Mouse (Mus musculus) right cerebral cortex, postnatal 10 days (tissue): ENCODE measurements at regions not wholly inside any gene's neighbourhood (a gene's known extent, or its start where the extent isn't known, plus 50 kb on each side); places are given as distances from the start of the nearest gene placed in this dataset.

Experiments used
- DNase-seq, 2 experiments: peaks; one replicate each; pipeline ENCODE4 v3.0.0; 2021; ENCODE audit warnings: low spot score in 2 of 2

- DNase-seq: no peak
These were observed 190.2 kb upstream of the Cxcr4 start for GRCm38 (mm10) chr1:128782286-128782685.

- no peak for DNase-seq
These were observed 189.8 kb upstream of the Cxcr4 start for GRCm38 (mm10) chr1:128781871-128782270.

DNA sequence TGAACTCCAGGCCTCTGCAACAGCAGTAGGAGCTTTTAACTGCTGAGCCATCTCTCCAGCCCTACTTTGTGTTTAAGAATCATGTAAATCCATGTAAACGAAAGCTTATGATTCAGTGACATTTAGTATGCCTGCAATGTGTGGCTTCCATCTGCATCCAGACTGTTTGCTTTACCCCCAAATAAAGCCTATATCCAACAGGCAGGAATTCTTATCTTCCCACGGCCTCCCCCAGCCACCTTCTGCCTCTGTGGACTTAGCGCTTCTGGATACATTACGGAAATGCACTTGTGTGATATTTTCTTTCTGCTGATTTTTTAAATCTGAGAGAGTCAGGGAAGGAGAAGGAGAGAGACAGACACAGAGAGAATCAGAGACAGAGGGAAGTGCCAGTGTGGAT is 189.2 kb upstream of the Cxcr4 start:
- DNase-seq: no peak

DNA sequence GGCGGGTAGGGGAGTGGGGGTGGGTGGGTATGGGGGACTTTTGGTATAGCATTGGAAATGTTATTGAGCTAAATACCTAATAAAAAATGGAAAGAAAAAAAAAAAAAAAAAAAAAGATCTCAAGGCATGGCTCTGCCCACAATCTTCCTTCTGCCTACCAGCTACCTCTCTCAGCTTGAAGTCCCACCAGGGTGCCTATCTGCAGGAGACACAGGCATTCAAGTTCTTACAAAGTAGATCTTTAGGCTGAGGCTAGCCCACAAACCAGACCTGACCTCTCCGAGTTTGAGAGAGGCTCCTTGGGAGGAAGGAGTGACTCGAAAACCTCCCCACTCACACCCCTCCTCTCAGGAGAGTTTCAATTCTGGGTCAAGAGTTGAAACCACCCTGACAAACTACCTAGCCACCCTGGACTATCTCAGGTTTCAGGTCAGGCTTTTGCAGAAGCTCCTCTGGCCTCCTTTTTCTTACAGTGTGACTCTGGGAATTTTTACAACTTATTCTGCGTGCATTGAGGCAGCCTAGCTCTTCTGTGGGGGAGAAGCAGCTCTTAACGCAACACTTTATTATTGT is 187.6 kb upstream of the Cxcr4 start:
- no peak for DNase-seq

GRCm38 (mm10) chr1:128772440-128772839 is 180.3 kb upstream of the Cxcr4 start:
- DNase-seq: no peak

DNA sequence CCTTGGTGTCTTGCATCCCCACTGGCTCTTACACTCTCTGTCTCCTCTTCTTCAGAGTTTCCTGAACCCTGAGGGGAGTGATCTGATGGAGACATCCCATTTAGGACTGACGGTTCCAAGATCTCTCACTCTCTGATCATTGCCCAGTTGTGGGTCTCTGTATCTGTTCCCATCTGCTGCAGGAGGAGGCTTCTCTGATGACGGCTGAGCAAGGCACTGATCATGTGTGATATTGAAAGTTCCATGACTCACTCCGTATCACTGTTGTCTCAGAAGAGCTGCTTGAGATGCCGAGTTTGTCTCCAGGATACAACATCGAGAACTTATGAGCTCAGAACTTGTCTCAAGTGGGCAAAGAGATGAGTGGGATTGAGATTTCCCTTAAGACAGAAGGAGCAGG is 178.7 kb upstream of the Cxcr4 start:
- DNase-seq: no peak

DNA sequence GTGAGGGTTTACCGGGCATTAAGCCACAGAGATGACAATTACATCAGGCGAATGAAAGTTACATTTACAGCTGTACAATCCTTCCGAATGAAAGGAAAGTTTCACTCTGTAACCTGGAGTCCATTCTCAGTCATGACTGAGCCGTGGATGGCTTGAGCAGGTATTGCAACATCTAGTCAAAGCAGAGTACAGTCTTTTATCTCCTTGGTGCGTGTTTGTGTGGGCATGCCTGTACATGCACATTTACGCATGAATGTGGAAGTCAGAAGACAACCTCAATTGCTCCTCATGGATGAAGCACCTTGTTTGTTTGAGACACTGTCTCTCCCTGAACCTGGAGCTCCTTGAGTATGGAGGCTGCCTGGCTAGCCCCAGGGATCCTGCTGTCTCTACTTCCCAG is 175.9 kb upstream of the Cxcr4 start:
- DNase-seq: no peak

DNA sequence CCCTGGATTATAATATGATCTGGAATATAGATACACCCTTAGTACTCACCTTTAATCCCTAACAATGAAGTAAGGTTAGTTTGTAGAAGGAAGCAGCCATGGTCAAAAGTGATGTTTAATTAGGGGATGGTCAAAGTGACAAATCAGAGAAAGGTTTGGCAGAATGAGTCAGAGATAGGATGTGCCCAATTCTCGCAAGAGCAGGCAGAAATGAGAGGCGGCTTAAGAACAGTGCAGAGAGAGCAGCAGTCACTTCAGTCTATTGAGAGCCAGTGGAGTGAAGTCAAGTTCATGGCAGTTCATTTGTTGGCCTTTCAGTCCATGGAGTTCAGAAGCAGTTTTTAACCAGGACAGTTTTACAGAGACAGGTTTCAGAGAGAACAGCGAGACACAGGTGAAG is 175.3 kb upstream of the Cxcr4 start:
- no peak for DNase-seq

- DNase-seq: no peak
These were observed 174.8 kb upstream of the Cxcr4 start for GRCm38 (mm10) chr1:128766894-128767268.

GRCm38 (mm10) chr1:128766193-128766893 is 174.2 kb upstream of the Cxcr4 start:
- no peak for DNase-seq

DNA sequence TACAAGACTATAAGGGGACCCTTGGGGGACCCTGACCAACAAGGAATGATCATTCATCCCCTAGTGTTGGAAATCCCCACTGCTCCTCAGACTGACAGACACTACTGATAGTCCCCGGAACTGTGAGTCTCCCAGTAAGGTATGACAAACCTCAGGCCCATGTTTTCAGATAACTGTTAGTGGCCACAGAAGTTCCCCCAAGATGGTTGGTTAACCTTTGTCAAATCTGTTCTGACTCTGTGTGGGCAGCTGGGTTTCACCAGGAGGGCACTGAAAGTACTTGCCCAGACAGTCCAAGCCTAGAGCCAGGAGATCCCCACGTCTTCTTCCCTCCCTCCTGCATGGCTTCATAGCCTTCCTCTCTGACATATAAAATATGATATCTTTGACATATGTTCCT is 173.5 kb upstream of the Cxcr4 start:
- DNase-seq: no peak

- DNase-seq: no peak
These were observed 173.0 kb upstream of the Cxcr4 start for GRCm38 (mm10) chr1:128765142-128765541.

DNA sequence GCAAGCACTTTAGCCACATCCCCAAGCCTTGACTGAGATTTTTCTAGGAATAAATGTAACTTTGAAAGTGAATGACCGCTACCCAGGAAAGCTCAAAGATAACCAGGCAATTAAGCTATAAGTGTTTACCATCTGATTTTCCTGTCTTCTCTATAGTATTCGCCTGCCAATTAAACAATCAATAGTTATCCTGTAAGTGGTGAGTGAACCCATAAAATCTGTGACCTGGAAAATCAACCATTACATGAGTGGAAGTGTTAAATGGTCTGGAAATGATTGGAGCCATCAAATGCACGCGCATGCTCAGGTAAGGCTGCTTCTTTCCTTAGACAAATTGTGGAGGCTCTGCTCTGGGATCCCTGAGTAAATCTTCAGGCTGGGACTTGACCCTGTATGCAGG is 170.8 kb upstream of the Cxcr4 start:
- no peak for DNase-seq

- no peak for DNase-seq
These were observed 170.0 kb upstream of the Cxcr4 start for GRCm38 (mm10) chr1:128762076-128762475.

DNA sequence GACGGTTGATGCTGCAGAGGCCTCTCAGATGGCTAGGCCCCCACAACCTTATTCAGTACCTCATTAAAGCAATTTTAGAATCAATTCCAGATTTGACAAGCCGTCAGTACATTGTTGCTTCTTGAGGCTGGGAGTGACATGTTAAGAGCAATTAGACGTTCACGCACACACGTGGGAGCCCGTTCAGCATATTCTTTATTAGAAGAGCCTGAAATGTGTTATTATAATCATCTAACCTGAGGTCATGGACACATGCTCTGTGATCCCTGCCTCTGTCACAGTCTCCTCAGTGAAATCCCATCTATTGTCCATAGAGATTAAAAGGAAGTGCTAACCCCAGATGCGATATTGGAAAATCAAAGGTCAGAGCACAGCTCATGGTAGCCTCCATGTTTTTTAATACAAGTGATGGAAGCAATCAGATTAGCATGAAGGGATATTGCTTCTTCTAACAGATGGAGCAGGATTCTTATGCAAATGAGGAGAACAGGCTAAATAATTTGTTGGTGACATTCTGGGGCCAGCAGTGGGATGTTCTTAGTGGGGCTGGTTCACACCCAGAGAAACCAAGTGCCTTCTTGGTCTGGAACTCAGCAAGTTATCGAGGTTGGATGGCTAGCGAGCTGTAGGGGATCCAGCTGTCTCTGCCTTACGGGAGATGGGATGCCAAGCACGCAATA is 166.8 kb upstream of the Cxcr4 start:
- no peak for DNase-seq

DNA sequence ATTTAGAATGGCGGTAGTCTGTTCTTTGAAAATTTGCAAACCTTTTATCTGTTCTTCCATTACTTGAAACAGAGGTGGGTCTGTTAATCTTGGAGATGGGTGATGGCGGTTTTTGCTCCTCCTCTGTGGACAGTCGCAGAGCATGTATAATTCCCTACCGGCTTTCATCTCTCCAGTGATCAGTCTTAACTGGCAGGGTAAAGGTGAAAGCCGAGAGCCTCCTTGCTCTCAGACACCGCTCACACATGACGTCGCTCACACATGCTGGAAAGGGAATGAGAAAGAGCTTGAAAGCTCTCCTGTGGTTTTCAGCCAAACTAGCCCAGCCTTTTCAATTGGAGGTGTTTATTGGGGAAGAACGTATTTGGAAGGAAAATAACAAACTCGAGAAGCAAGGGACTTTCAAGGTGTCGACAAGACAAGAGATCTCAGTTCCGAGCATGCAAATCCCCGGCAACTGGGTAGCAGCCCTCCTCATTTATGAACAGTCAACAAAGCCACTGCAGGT is 166.3 kb upstream of the Cxcr4 start:
- DNase-seq: no peak

GRCm38 (mm10) chr1:128753427-128754012 is 161.4 kb upstream of the Cxcr4 start:
- no peak for DNase-seq

GRCm38 (mm10) chr1:128749437-128749994 is 157.4 kb upstream of the Cxcr4 start:
- DNase-seq: no peak

DNA sequence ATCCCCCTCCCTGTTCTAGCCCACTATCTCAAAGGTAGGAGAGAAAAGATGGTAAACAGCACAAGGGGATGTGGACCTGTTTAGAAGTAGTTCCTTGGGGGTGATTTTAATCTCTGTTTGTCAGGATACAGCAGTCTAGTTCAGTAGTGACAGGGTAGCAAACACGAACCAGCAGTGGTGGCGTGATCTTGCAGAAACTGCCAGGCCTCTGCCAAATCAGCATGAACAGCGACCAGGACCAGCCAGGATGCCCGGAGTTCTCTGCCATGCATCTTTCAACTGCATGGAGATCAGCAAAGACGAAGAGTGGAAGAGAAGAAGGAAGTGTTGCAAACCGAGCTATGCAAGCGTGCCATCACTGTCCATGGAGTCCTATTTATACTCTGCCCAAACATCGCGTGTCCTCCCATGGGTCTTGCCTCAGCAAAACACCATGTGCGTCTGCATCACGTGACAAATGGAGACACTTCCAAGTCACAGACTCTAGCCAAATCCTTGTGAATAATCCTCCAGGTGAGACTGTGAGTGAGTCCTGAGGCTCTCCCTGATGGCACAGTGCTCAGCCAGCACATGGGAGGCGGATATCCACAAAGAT is 155.2 kb upstream of the Cxcr4 start:
- DNase-seq: no peak

- no peak for DNase-seq
These were observed 154.4 kb upstream of the Cxcr4 start for GRCm38 (mm10) chr1:128746461-128747009.

DNA sequence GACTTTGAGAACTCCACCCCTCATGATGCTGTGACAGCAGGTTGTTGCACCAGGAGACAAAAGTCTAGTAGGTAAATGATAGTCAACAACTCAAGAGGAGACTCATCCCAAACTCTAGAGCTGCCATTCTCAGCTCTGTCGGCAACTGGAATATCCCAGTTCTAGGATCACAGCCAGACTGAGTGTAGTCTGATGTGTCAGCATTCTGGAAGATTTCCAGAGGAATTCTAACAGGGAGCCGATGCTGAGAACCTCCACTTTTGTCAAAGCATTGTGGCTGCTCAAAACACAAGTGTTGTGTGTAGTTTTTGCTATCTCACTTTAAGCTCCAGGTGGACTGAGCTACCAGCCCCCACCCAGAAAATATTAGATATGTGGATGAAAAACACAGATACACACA is 148.5 kb upstream of the Cxcr4 start:
- DNase-seq: peak; percentile 25 to 35

DNA sequence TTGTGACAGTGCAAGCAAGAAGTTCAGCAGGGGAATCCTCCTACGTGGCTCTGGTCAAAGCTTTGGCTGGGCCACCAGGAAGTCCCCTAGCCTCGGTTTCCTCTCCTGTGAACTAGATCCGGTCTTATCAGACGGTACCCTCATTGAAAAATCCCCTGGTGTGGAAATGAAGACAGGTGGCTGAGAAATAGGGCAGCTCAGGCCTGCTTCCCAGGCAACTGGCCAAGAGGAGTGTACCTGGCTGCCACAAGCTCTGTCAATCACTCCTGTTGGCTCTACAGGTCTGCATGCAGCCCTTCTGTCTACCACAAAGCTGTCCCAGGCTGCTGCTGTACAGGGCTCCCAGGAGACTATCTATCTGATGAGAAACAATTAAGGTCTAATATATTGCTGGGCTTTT is 146.1 kb upstream of the Cxcr4 start:
- no peak for DNase-seq
